Mouse (Mus musculus) ES-Bruce4 (cell line): ENCODE measurements around the gene Tigd3. TPM values are rescaled to one million over a fixed set of nuclear protein-coding genes. Genes with fewer than 3 reads are reported as not detected.
A peak's percentile ranks its signal among the peaks of the same experiment; 100 is the strongest.

Experiments used
- H3K27ac ChIP-seq: 2 replicates; pipeline ENCODE4 v1.5.1; 2012; ENCODE audit warnings: low read length, inconsistent platforms; ENCODE audit not compliant: insufficient read depth
- H3K27me3 ChIP-seq: 2 replicates; pipeline ENCODE4 v1.6.1; 2012; ENCODE audit warnings: mild to moderate bottlenecking, low read length, inconsistent platforms; ENCODE audit not compliant: control insufficient read depth, poor library complexity, insufficient read depth, severe bottlenecking
- H3K36me3 ChIP-seq: 2 replicates; pipeline ENCODE4 v1.6.1; 2012; ENCODE audit warnings: inconsistent platforms, mild to moderate bottlenecking, low read length, moderate library complexity; ENCODE audit not compliant: control insufficient read depth, poor library complexity, insufficient read depth, severe bottlenecking
- H3K4me1 ChIP-seq: one replicate; pipeline ENCODE4 v1.8.1; 2011; ENCODE audit warnings: low read length; ENCODE audit not compliant: control insufficient read depth, insufficient read depth
- H3K4me3 ChIP-seq: 2 replicates; pipeline ENCODE4 v1.5.1; 2011; ENCODE audit warnings: low read depth, mild to moderate bottlenecking, low read length
- H3K9ac ChIP-seq: 2 replicates; pipeline ENCODE4 v1.6.1; 2012; ENCODE audit warnings: low read depth, mild to moderate bottlenecking, inconsistent platforms; ENCODE audit not compliant: poor library complexity, severe bottlenecking
- H3K9me3 ChIP-seq: replicated peaks from 2 replicates; pipeline ENCODE4 v1.6.1; 2012; ENCODE audit warnings: mild to moderate bottlenecking, low read length, inconsistent platforms; ENCODE audit not compliant: control insufficient read depth, poor library complexity, insufficient read depth, severe bottlenecking
- CTCF ChIP-seq: IDR thresholded peaks from one replicate; pipeline ENCODE4 v1.8.1; 2011; ENCODE audit warnings: low read depth, low read length
- EP300 ChIP-seq: IDR thresholded peaks from 2 replicates; pipeline ENCODE4 v1.6.1; 2011; ENCODE audit warnings: low read depth, low read length; ENCODE audit not compliant: insufficient read depth
- POLR2A ChIP-seq: IDR thresholded peaks from one replicate; pipeline ENCODE4 v1.8.1; 2011; ENCODE audit warnings: low read length; ENCODE audit not compliant: insufficient read depth
- polyA plus RNA-seq: library from polyadenylated mRNA; stranded (reverse); fragments of >200 nt; gene quantifications from 2 replicates; pipeline ENCODE4 v1.2.4, GENCODE M21; 2011; ENCODE audit warnings: low read depth; ENCODE audit not compliant: missing spikeins, insufficient read depth, insufficient read length

Gene Tigd3
- polyA plus RNA-seq, 1 experiment, result 3.6 TPM

GRCm38 (mm10) chr19:5912103-5913006 is 18.4 kb upstream of the Tigd3 start:
- no peaks in the 10 kb centered on the region for H3K9me3 ChIP-seq
- H3K27ac ChIP-seq, result no peak overlapping the region
- H3K27me3 ChIP-seq, result no peaks in the 10 kb centered on the region

GRCm38 (mm10) chr19:5911430-5912102 is 17.6 kb upstream of the Tigd3 start:
- H3K4me3 ChIP-seq, result peak overlapping the region; percentile 82
- no peaks in the 10 kb centered on the region for H3K27me3 ChIP-seq
- peaks cover 2% of the 10 kb centered on the region for H3K4me1 ChIP-seq
- peaks cover 3% of the 10 kb centered on the region for H3K36me3 ChIP-seq
- TF ChIP-seq POLR2A (no peak), CTCF (no peak), EP300 (no peak)
- no peaks in the 10 kb centered on the region for H3K9me3 ChIP-seq
- H3K9ac ChIP-seq, result peak overlapping the region; percentile 90
- H3K27ac ChIP-seq, result no peak overlapping the region

More at GRCm38 (mm10) chr19:5912103-5913006, 18.4 kb upstream of the Tigd3 start:
- peak overlapping the region; percentile 90 for H3K9ac ChIP-seq
- H3K4me1 ChIP-seq, result peaks cover 2% of the 10 kb centered on the region
- TF ChIP-seq EP300, result no peak
- TF ChIP-seq POLR2A, result peak; percentile 89
- no peak for TF ChIP-seq CTCF
- peak overlapping the region; percentile 82 for H3K4me3 ChIP-seq
- H3K36me3 ChIP-seq, result 0 out of 2 replicates have a peak, but pooled peaks cover 2% of the 10 kb centered on the region

GRCm38 (mm10) chr19:5910221-5910620 is 16.3 kb upstream of the Tigd3 start:
- TF ChIP-seq POLR2A (no peak), CTCF (no peak), EP300 (no peak)
- Histone ChIP-seq H3K36me3 (peaks cover 16% of the 10 kb centered on the region), H3K4me1 (peaks cover 2% of the 10 kb centered on the region), H3K9ac (no peak overlapping the region), H3K9me3 (no peaks in the 10 kb centered on the region), H3K27me3 (no peaks in the 10 kb centered on the region), H3K4me3 (no peak overlapping the region), H3K27ac (no peak overlapping the region)

GRCm38 (mm10) chr19:5907275-5907674 is 13.3 kb upstream of the Tigd3 start:
- H3K27ac ChIP-seq, result no peak overlapping the region
- no peak overlapping the region for H3K9ac ChIP-seq
- H3K4me1 ChIP-seq, result peaks cover 2% of the 10 kb centered on the region
- TF ChIP-seq CTCF (no peak), EP300 (no peak), POLR2A (no peak)
- no peak overlapping the region for H3K4me3 ChIP-seq
- H3K9me3 ChIP-seq, result no peaks in the 10 kb centered on the region
- no peaks in the 10 kb centered on the region for H3K27me3 ChIP-seq
- peaks cover 27% of the 10 kb centered on the region for H3K36me3 ChIP-seq

- H3K36me3 ChIP-seq, result 0 out of 2 replicates have a peak, but pooled peaks cover 2% of the 10 kb centered on the region
These were observed 507 bp downstream of the Tigd3 start for GRCm38 (mm10) chr19:5893282-5894001.

More at GRCm38 (mm10) chr19:5893282-5894001, 507 bp downstream of the Tigd3 start:
- Histone ChIP-seq H3K4me1 (no peaks in the 10 kb centered on the region), H3K4me3 (peak overlapping the region; percentile 90), H3K27me3 (no peaks in the 10 kb centered on the region), H3K27ac (no peak overlapping the region), H3K9ac (peak overlapping the region; percentile 79), H3K9me3 (no peaks in the 10 kb centered on the region)
- TF ChIP-seq CTCF, result no peak
- TF ChIP-seq EP300, result no peak
- TF ChIP-seq POLR2A, result no peak
